Mouse (Mus musculus): ENCODE data around the gene Pnpla8. TPM values are rescaled to one million over a fixed set of nuclear protein-coding genes. Genes with fewer than 3 reads are reported as not detected.

The Pnpla8 gene
- polyA plus RNA-seq, 1 experiment, result 13.9 TPM

DNA sequence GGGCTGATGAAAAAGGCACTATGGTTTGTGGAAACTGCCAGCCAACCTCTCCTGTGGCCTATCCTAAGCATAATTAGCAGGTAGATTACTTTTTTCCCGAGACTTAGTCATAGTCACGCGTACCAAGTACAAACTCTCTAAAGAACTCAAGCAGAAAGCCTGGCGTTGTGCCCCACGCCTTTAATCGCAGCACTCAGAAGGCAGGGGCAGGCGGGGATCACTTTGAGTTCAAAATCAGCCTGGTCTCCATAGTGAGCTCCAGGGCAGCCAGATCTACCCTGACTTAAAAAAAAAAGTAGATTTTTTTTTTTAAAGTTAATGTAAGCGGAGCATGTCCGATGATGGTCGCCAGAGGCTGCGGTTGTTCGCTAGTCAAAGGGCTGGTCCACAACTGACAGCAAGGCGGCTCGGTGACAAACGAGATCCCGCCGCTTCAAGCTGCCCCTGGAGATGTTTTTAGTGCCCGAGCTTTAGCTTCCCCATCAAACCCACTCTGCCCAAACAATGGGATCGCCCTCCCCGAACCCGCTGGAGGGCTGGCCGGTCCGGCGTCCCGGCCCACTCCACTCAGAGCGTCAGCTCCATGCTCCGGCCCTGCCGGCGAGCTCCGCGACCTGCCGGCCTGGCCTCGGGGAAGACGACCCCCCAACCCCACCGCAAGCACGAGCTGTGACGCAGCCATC lies 11.9 kb upstream of the Pnpla8 start:
- Histone ChIP-seq H3K4me2 (ENCODE audit: low read depth) (peak overlapping the region; percentile 82), H3K36me3 (ENCODE audit: control insufficient read depth, insufficient read depth) (peaks cover 12% of the 10 kb centered on the region), H3K4me3 (peak overlapping the region; percentile 85), H3K27me3 (ENCODE audit: control insufficient read depth, insufficient read depth, insufficient read length) (no peaks in the 10 kb centered on the region), H3ac (ENCODE audit: control insufficient read depth, insufficient read length) (peak overlapping the region; percentile 40), H3K79me2 (ENCODE audit: control insufficient read depth, insufficient read depth) (peaks cover 16% of the 10 kb centered on the region)
- TF ChIP-seq TCF3 (IDR thresholded peaks at IDR 0.05; ENCODE audit: insufficient read length, low read depth), result no peak
- TF ChIP-seq TCF12 (IDR thresholded peaks at IDR 0.05; ENCODE audit: insufficient read depth, poor library complexity, severe bottlenecking), result no peak
- no peak for TF ChIP-seq MAX (IDR thresholded peaks at IDR 0.05; ENCODE audit: low read depth)
- no peak for TF ChIP-seq MYOD1 (IDR thresholded peaks at IDR 0.05; ENCODE audit: control insufficient read depth in 1 of 3, insufficient read length in 2 of 3, low read depth in 2 of 3)
- TF ChIP-seq USF1 (IDR thresholded peaks at IDR 0.05; ENCODE audit: low read depth), result no peak
- no peak for TF ChIP-seq POLR2A (IDR thresholded peaks at IDR 0.05; ENCODE audit: insufficient read length, low read depth)
- TF ChIP-seq E2F4 (IDR thresholded peaks at IDR 0.05; ENCODE audit: insufficient read depth), result no peak
- TF ChIP-seq POLR2AphosphoS2 (IDR thresholded peaks at IDR 0.05; ENCODE audit: insufficient read length, low read depth), result no peak
- TF ChIP-seq CEBPB (IDR thresholded peaks at IDR 0.05; ENCODE audit: insufficient read depth, poor library complexity, severe bottlenecking), result no peak

DNA sequence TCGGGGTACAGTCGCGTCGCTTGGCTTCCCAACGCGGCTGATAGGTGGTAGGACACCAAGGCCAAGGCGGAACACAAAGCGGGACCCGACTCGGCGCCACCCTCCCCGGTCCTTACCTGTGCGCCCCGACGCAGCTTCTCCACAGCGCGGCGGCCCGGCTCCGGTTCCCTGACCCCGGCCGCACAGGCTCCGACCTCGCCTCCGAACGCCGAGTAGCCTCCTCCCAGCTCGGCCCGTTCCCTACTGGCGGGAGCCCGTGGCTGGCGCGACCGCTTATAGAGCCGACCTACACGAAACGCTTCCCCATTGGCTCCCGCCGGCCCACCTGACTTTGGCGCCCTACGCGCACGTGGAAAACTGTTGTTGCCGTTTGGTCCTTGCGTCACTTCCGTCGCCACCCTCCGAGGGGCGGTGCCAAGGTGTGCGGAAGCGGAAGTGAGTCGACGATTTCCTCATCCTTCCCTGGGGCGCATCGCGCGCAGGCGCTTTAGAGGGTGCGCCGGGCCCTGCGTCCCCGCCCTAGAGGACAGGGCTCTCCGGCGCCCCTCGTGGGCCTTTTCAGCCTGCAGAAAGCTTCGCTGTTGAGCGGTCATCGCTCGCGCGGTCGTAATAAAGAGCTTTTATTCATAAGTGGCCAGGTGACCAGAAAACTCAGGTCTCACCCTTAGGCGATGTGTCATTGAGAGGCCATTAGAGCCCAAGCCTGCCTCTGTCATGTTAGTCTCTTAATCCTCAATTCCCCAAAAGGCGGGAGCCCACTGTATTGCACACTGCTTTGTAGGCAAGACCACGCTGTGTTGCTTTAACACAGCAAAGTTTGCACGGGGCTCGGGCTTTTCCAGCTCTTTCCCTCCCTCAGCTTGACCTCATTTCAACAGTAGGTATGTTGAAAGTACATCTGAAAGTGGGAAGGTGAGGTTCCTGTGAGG lies 11.1 kb upstream of the Pnpla8 start, which contains the start of gene Dnajb9:
Dnajb9 (minus strand) TSS at position 503 of the 929 bp plus-strand sequence.
- Histone ChIP-seq H3K4me3 (peak within 1 kb of the TSS; percentile 85), H3K27me3 (ENCODE audit: control insufficient read depth, insufficient read depth, insufficient read length) (no peaks in the 10 kb centered on the region), H3K36me3 (ENCODE audit: control insufficient read depth, insufficient read depth) (peaks cover 12% of the 10 kb centered on the region), H3K4me2 (ENCODE audit: low read depth) (peak within 1 kb of the TSS; percentile 82), H3K79me2 (ENCODE audit: control insufficient read depth, insufficient read depth) (peaks cover 16% of the 10 kb centered on the region), H3ac (ENCODE audit: control insufficient read depth, insufficient read length) (peak within 1 kb of the TSS; percentile 40)
- TF ChIP-seq TCF12 (IDR thresholded peaks at IDR 0.05; ENCODE audit: insufficient read depth, poor library complexity, severe bottlenecking), result no peak
- peak; percentile 85 for TF ChIP-seq MAX (IDR thresholded peaks at IDR 0.05; ENCODE audit: low read depth)
- peak; percentile 95 for TF ChIP-seq POLR2A (IDR thresholded peaks at IDR 0.05; ENCODE audit: insufficient read length, low read depth)
- TF ChIP-seq TCF3 (IDR thresholded peaks at IDR 0.05; ENCODE audit: insufficient read length, low read depth), result no peak
- no peak for TF ChIP-seq MYOD1 (IDR thresholded peaks at IDR 0.05; ENCODE audit: control insufficient read depth in 1 of 3, insufficient read length in 2 of 3, low read depth in 2 of 3)
- no peak for TF ChIP-seq MYOG (IDR thresholded peaks at IDR 0.05; ENCODE audit: control insufficient read depth in 1 of 3, insufficient read depth in 1 of 3, insufficient read length in 2 of 3, low read depth in 2 of 3)
- 0 out of 2 replicates have a peak, but pooled peaks have one; percentile 3 for TF ChIP-seq CEBPB (IDR thresholded peaks at IDR 0.05; ENCODE audit: insufficient read depth, poor library complexity, severe bottlenecking)
- peak; percentile 88 for TF ChIP-seq USF1 (IDR thresholded peaks at IDR 0.05; ENCODE audit: low read depth)
- peak; percentile 88 for TF ChIP-seq POLR2AphosphoS2 (IDR thresholded peaks at IDR 0.05; ENCODE audit: insufficient read length, low read depth)
- no peak for TF ChIP-seq REST (IDR thresholded peaks at IDR 0.05; ENCODE audit: insufficient read depth, insufficient read length)
- TF ChIP-seq E2F4 (IDR thresholded peaks at IDR 0.05; ENCODE audit: insufficient read depth), result peak; percentile 17
- no peak for TF ChIP-seq SRF (IDR thresholded peaks at IDR 0.05; ENCODE audit: control insufficient read depth, insufficient read length, low read depth)

DNA sequence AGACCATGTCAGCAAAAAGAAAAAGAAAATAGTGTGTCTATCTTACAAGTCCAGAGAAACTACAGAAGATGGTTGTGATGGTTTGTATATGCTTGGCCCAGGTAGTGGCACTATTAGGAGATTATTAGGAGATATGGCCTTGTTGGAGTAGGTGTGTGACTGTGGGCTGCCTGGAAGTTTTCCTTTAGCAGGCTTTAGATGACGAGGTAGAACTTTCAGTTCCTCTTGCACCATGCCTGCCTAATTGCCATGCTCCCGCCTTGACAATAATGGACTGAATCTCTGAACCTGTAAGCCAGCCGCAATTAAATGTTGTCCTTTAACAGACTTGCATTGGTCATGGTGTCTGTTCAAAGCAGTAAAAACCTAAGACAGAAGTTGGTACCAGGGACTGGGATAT lies 9.6 kb upstream of the Pnpla8 start:
- no peak overlapping the region for H3ac ChIP-seq (ENCODE audit: control insufficient read depth, insufficient read length)
- TF ChIP-seq TCF3 (IDR thresholded peaks at IDR 0.05; ENCODE audit: insufficient read length, low read depth), result no peak
- TF ChIP-seq CEBPB (IDR thresholded peaks at IDR 0.05; ENCODE audit: insufficient read depth, poor library complexity, severe bottlenecking), result no peak
- no peak for TF ChIP-seq MYOG (IDR thresholded peaks at IDR 0.05; ENCODE audit: control insufficient read depth in 1 of 3, insufficient read depth in 1 of 3, insufficient read length in 2 of 3, low read depth in 2 of 3)
- no peak for TF ChIP-seq POLR2AphosphoS2 (IDR thresholded peaks at IDR 0.05; ENCODE audit: insufficient read length, low read depth)
- TF ChIP-seq E2F4 (IDR thresholded peaks at IDR 0.05; ENCODE audit: insufficient read depth), result no peak
- TF ChIP-seq MAX (IDR thresholded peaks at IDR 0.05; ENCODE audit: low read depth), result no peak
- no peak for TF ChIP-seq REST (IDR thresholded peaks at IDR 0.05; ENCODE audit: insufficient read depth, insufficient read length)
- no peak for TF ChIP-seq SRF (IDR thresholded peaks at IDR 0.05; ENCODE audit: control insufficient read depth, insufficient read length, low read depth)
- no peak for TF ChIP-seq TCF12 (IDR thresholded peaks at IDR 0.05; ENCODE audit: insufficient read depth, poor library complexity, severe bottlenecking)
- TF ChIP-seq POLR2A (IDR thresholded peaks at IDR 0.05; ENCODE audit: insufficient read length, low read depth), result no peak
- TF ChIP-seq USF1 (IDR thresholded peaks at IDR 0.05; ENCODE audit: low read depth), result no peak
- TF ChIP-seq MYOD1 (IDR thresholded peaks at IDR 0.05; ENCODE audit: control insufficient read depth in 1 of 3, insufficient read length in 2 of 3, low read depth in 2 of 3), result no peak
- H3K4me2 ChIP-seq (ENCODE audit: low read depth), result no peak overlapping the region
- no peaks in the 10 kb centered on the region for H3K36me3 ChIP-seq (ENCODE audit: control insufficient read depth, insufficient read depth)
- peaks cover 16% of the 10 kb centered on the region for H3K79me2 ChIP-seq (ENCODE audit: control insufficient read depth, insufficient read depth)
- H3K4me3 ChIP-seq, result no peak overlapping the region
- no peaks in the 10 kb centered on the region for H3K27me3 ChIP-seq (ENCODE audit: control insufficient read depth, insufficient read depth, insufficient read length)

DNA sequence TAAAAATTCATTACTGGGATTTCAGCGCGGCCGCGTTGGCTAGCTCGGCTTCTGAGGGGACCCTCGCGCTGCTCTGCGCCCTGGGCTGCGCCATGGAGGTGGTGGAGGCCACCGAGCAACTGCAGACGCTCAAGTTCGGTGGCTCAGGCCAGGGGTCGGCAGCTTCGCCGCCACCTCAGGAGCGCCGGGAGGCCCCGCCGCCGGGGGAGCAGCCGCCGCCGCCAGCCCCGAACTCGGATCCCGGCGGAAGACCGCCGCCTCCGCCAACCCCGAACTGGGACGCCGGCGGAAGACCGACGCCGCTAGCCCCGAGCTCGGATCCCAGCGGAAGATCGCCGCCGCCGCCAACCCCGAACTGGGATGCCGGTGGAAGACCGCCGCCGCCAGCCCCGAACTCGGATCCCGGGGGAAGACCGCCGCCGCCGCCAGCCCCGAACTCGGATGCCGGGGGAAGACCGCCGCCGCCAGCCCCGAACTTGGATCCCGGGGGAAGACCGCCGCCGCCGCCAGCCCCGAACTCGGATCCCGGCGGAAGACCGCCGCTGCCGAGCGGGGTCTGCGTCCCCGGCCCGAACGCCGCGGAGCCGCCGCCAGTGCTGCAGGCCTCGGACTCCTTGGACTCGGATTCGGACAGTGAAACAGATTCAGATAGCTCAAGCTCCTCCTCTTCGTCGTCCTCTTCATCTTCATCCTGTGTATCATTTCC lies 634 bp downstream of the Pnpla8 start:
- TF ChIP-seq MYOD1 (IDR thresholded peaks at IDR 0.05; ENCODE audit: control insufficient read depth in 1 of 3, insufficient read length in 2 of 3, low read depth in 2 of 3), result no peak
- TF ChIP-seq CEBPB (IDR thresholded peaks at IDR 0.05; ENCODE audit: insufficient read depth, poor library complexity, severe bottlenecking), result no peak
- TF ChIP-seq POLR2AphosphoS2 (IDR thresholded peaks at IDR 0.05; ENCODE audit: insufficient read length, low read depth), result no peak
- TF ChIP-seq POLR2A (IDR thresholded peaks at IDR 0.05; ENCODE audit: insufficient read length, low read depth), result no peak
- no peak for TF ChIP-seq REST (IDR thresholded peaks at IDR 0.05; ENCODE audit: insufficient read depth, insufficient read length)
- no peak for TF ChIP-seq TCF3 (IDR thresholded peaks at IDR 0.05; ENCODE audit: insufficient read length, low read depth)
- no peak for TF ChIP-seq USF1 (IDR thresholded peaks at IDR 0.05; ENCODE audit: low read depth)
- TF ChIP-seq MAX (IDR thresholded peaks at IDR 0.05; ENCODE audit: low read depth), result no peak
- no peak for TF ChIP-seq E2F4 (IDR thresholded peaks at IDR 0.05; ENCODE audit: insufficient read depth)
- no peak for TF ChIP-seq MYOG (IDR thresholded peaks at IDR 0.05; ENCODE audit: control insufficient read depth in 1 of 3, insufficient read depth in 1 of 3, insufficient read length in 2 of 3, low read depth in 2 of 3)
- no peak for TF ChIP-seq TCF12 (IDR thresholded peaks at IDR 0.05; ENCODE audit: insufficient read depth, poor library complexity, severe bottlenecking)
- no peak for TF ChIP-seq SRF (IDR thresholded peaks at IDR 0.05; ENCODE audit: control insufficient read depth, insufficient read length, low read depth)
- no peak overlapping the region for H3K4me2 ChIP-seq (ENCODE audit: low read depth)
- no peak overlapping the region for H3K4me3 ChIP-seq
- H3K36me3 ChIP-seq (ENCODE audit: control insufficient read depth, insufficient read depth), result no peaks in the 10 kb centered on the region
- no peak overlapping the region for H3ac ChIP-seq (ENCODE audit: control insufficient read depth, insufficient read length)
- H3K79me2 ChIP-seq (ENCODE audit: control insufficient read depth, insufficient read depth), result no peaks in the 10 kb centered on the region
- no peaks in the 10 kb centered on the region for H3K27me3 ChIP-seq (ENCODE audit: control insufficient read depth, insufficient read depth, insufficient read length)
